Mouse (Mus musculus) liver, adult 2 months (tissue): ENCODE results near the gene Ptprd.

Experiments
- CTCF ChIP-seq: fragments of 200-500 bp; IDR thresholded peaks from 2 replicates; pipeline ENCODE4 v1.5.1; 2011; ENCODE audit warnings: low read depth, low read length, control low read depth
- POLR2A ChIP-seq: fragments of 200-500 bp; IDR thresholded peaks from 2 replicates; pipeline ENCODE4 v1.6.1; 2011; ENCODE audit warnings: low read length, control low read depth; ENCODE audit not compliant: insufficient read depth; ENCODE audit errors: extremely low read depth

DNA sequence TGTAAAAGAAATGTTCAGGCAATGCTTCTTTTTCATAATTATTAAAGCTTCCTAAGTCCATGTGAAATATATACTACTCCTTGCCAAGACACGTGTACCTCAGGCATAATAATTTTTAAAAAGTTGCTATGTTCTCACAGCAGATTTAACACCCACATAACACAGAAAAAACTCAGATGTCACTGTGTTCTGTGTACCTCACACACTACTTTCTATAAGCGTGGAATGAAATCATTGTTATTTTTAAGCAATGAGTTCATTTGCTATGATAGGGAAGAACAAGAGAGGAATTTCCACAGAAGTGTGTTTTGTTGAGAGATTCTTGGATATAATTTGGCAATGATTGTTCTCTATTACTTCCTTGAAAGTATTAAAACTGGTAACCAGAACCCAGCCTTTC lies 562.9 kb downstream of the Ptprd start:
- no peak for TF ChIP-seq CTCF
- TF ChIP-seq POLR2A = no peak
